Mouse (Mus musculus) intestine, embryonic 14.5 days (tissue): ENCODE measurements at regions not wholly inside any gene's neighbourhood (a gene's known extent, or its start where the extent isn't known, plus 50 kb on each side); places are given as distances from the start of the nearest gene placed in this dataset.

ENCODE experiments used
- ATAC-seq: fragments of 200-750 bp; cut with Nextera tagmentation; replicated peaks from 2 replicates; pipeline ENCODE4 v1.8.0; 2017; ENCODE audit warnings: low read depth, moderate number of reproducible peaks, moderate TSS enrichment, moderate library complexity; ENCODE audit not compliant: low FRiP score, low TSS enrichment
- DNase-seq: peaks from one replicate; pipeline ENCODE4 v3.0.0-alpha.2; 2018; ENCODE audit warnings: low spot score
- H3K27ac ChIP-seq: fragments of 300-500 bp; sonication (generic); 2 replicates; pipeline ENCODE4 v1.5.1; 2014; ENCODE audit warnings: low read depth, mild to moderate bottlenecking, control low read depth
- H3K27me3 ChIP-seq: fragments of 300-500 bp; sonication (generic); replicated peaks from 2 replicates; pipeline ENCODE4 v1.6.1; 2014; ENCODE audit warnings: low read length, control low read depth; ENCODE audit not compliant: control insufficient read depth, insufficient read depth
- H3K36me3 ChIP-seq: fragments of 300-500 bp; sonication (generic); 2 replicates; pipeline ENCODE4 v1.6.1; 2014; ENCODE audit warnings: low read length, control low read depth; ENCODE audit not compliant: control insufficient read depth, insufficient read depth
- H3K4me1 ChIP-seq: fragments of 300-500 bp; sonication (generic); replicated peaks from 2 replicates; pipeline ENCODE4 v1.6.1; 2014; ENCODE audit warnings: low read length, control low read depth, mixed read lengths; ENCODE audit not compliant: control insufficient read depth, insufficient read depth
- H3K4me2 ChIP-seq: fragments of 300-500 bp; sonication (generic); 2 replicates; pipeline ENCODE4 v1.6.1; 2014; ENCODE audit warnings: low read length
- H3K4me3 ChIP-seq: fragments of 300-500 bp; sonication (generic); 2 replicates; pipeline ENCODE4 v1.5.1; 2014; ENCODE audit warnings: low read depth, low read length, control low read depth, mixed read lengths
- H3K9ac ChIP-seq: fragments of 300-500 bp; sonication (generic); 2 replicates; pipeline ENCODE4 v1.6.1; 2014; ENCODE audit warnings: mild to moderate bottlenecking, low read length
- H3K9me3 ChIP-seq: fragments of 300-500 bp; sonication (generic); 2 replicates; pipeline ENCODE4 v1.6.1; 2016; ENCODE audit warnings: low read length, control low read depth; ENCODE audit not compliant: control insufficient read depth
- WGBS: fragments of 180-500 bp; shearing (Covaris S2); extraction: QIAGEN DNeasy Blood & Tissue Kit; methylation state at CpG from one replicate; pipeline ENCODE4 v1.1.7; 2014; 5-methylcytosine and 5-hydroxymethylcytosine counted together

- H3K4me2 ChIP-seq, result no peak overlapping the region
- 58% methylated on average over 3 of the region's 3 CpGs for WGBS
- ATAC-seq, result no peak
- H3K27ac ChIP-seq, result no peak overlapping the region
- no peak overlapping the region for H3K4me3 ChIP-seq
- peaks cover 49% of the 10 kb centered on the region for H3K27me3 ChIP-seq
- DNase-seq, result no peak
- H3K4me1 ChIP-seq, result no peaks in the 10 kb centered on the region
- H3K9ac ChIP-seq, result no peak overlapping the region
- no peaks in the 10 kb centered on the region for H3K36me3 ChIP-seq
- H3K9me3 ChIP-seq, result no peaks in the 10 kb centered on the region
Measured at GRCm38 (mm10) chr2:94248948-94249347, 91.2 kb upstream of the Hsd17b12 start.

- Histone ChIP-seq H3K9me3 (no peaks in the 10 kb centered on the region), H3K36me3 (no peaks in the 10 kb centered on the region), H3K9ac (no peak overlapping the region), H3K4me3 (peak overlapping the region; percentile 15; the same call in 1 of the 2 replicates), H3K4me1 (no peaks in the 10 kb centered on the region), H3K27ac (no peak overlapping the region), H3K27me3 (peaks cover 69% of the 10 kb centered on the region), H3K4me2 (peak overlapping the region; percentile 36)
- ATAC-seq (no peak; the same call in 1 of the 2 replicates), DNase-seq (peak; percentile 62)
- WGBS, result 1% methylated on average over 30 of the region's 30 CpGs
Measured at GRCm38 (mm10) chr2:94246851-94247471, 89.2 kb upstream of the Hsd17b12 start.

GRCm38 (mm10) chr2:94246180-94246611 lies 88.4 kb upstream of the Hsd17b12 start:
- Histone ChIP-seq H3K4me3 (no peak overlapping the region), H3K4me1 (no peaks in the 10 kb centered on the region), H3K27me3 (peaks cover 77% of the 10 kb centered on the region), H3K9ac (no peak overlapping the region), H3K27ac (no peak overlapping the region), H3K9me3 (no peaks in the 10 kb centered on the region), H3K36me3 (no peaks in the 10 kb centered on the region), H3K4me2 (0 out of 2 replicates have a peak overlapping the region, but pooled peaks have one; percentile 36)
- DNase-seq, result no peak
- WGBS, result 42% methylated on average over 9 of the region's 9 CpGs
- ATAC-seq, result no peak

- Histone ChIP-seq H3K4me3 (no peak overlapping the region), H3K4me2 (no peak overlapping the region), H3K36me3 (no peaks in the 10 kb centered on the region), H3K4me1 (0 out of 2 replicates have a peak, but pooled peaks cover 4% of the 10 kb centered on the region), H3K9me3 (no peaks in the 10 kb centered on the region), H3K9ac (no peak overlapping the region), H3K27ac (no peak overlapping the region), H3K27me3 (peaks cover 84% of the 10 kb centered on the region)
- peak; percentile 94 for DNase-seq
- ATAC-seq, result peak; percentile 32; the same call in 1 of the 2 replicates
- WGBS, result 3% methylated on average over 16 of the region's 16 CpGs
Measured at GRCm38 (mm10) chr2:94245305-94245959, 87.7 kb upstream of the Hsd17b12 start.

- WGBS, result 2% methylated on average over 9 of the region's 9 CpGs
- H3K36me3 ChIP-seq, result no peaks in the 10 kb centered on the region
- H3K27me3 ChIP-seq, result peaks cover 94% of the 10 kb centered on the region
- H3K27ac ChIP-seq, result no peak overlapping the region
- no peak overlapping the region for H3K4me3 ChIP-seq
- no peak for DNase-seq
- H3K4me1 ChIP-seq, result 0 out of 2 replicates have a peak, but pooled peaks cover 4% of the 10 kb centered on the region
- no peak for ATAC-seq
- no peak overlapping the region for H3K4me2 ChIP-seq
- H3K9ac ChIP-seq, result no peak overlapping the region
- no peaks in the 10 kb centered on the region for H3K9me3 ChIP-seq
Measured at GRCm38 (mm10) chr2:94244140-94244539, 86.4 kb upstream of the Hsd17b12 start.

- no peak for DNase-seq
- WGBS, result under 1% methylated on average over 50 of the region's 50 CpGs
Measured at GRCm38 (mm10) chr2:94243053-94243916, 85.5 kb upstream of the Hsd17b12 start.

GRCm38 (mm10) chr2:94242406-94243052 lies 84.8 kb upstream of the Hsd17b12 start:
- peak overlapping the region; percentile 33 for H3K4me2 ChIP-seq
- DNase-seq, result no peak
- 0 out of 2 replicates have a peak overlapping the region, but pooled peaks have one; percentile 6 for H3K4me3 ChIP-seq

More at GRCm38 (mm10) chr2:94243053-94243916, 85.5 kb upstream of the Hsd17b12 start:
- H3K4me2 ChIP-seq, result peak overlapping the region; percentile 33
- H3K27ac ChIP-seq, result no peak overlapping the region
- H3K36me3 ChIP-seq, result no peaks in the 10 kb centered on the region
- H3K27me3 ChIP-seq, result peaks cover 99% of the 10 kb centered on the region
- H3K9me3 ChIP-seq, result no peaks in the 10 kb centered on the region
- H3K4me3 ChIP-seq, result 0 out of 2 replicates have a peak overlapping the region, but pooled peaks have one; percentile 6
- H3K4me1 ChIP-seq, result 0 out of 2 replicates have a peak, but pooled peaks cover 4% of the 10 kb centered on the region
- H3K9ac ChIP-seq, result no peak overlapping the region
- no peak for ATAC-seq

GRCm38 (mm10) chr2:94242051-94242397 lies 84.3 kb upstream of the Hsd17b12 start:
- peak overlapping the region; percentile 47; the same call in 1 of the 2 replicates for H3K4me2 ChIP-seq
- H3K9me3 ChIP-seq, result no peaks in the 10 kb centered on the region
- DNase-seq (no peak), ATAC-seq (no peak)
- H3K36me3 ChIP-seq, result no peaks in the 10 kb centered on the region
- no peak overlapping the region for H3K4me3 ChIP-seq
- H3K27ac ChIP-seq, result no peak overlapping the region
- WGBS, result 5% methylated on average over 4 of the region's 4 CpGs
- H3K9ac ChIP-seq, result no peak overlapping the region
- H3K27me3 ChIP-seq, result peaks cover 98% of the 10 kb centered on the region
- 0 out of 2 replicates have a peak, but pooled peaks cover 4% of the 10 kb centered on the region for H3K4me1 ChIP-seq

More at GRCm38 (mm10) chr2:94242406-94243052, 84.8 kb upstream of the Hsd17b12 start:
- Histone ChIP-seq H3K9ac (no peak overlapping the region), H3K27me3 (peaks cover 99% of the 10 kb centered on the region), H3K4me1 (0 out of 2 replicates have a peak, but pooled peaks cover 4% of the 10 kb centered on the region), H3K9me3 (no peaks in the 10 kb centered on the region), H3K36me3 (no peaks in the 10 kb centered on the region), H3K27ac (no peak overlapping the region)
- 0% methylated on average over 7 of the region's 7 CpGs for WGBS
- no peak for ATAC-seq
